Mouse (Mus musculus): ENCODE data around the gene Mcl1.
A peak's percentile ranks its signal among the peaks of the same experiment; 100 is the strongest.

GRCm38 (mm10) chr3:95658236-95658867 is at the start of gene Mcl1:
- TF ChIP-seq CTCF (conservative IDR thresholded peaks at IDR 0.05; ENCODE audit: insufficient read depth, insufficient read length, low read depth, low read length) (0 out of 2 replicates have a peak, but pooled peaks have one; percentile 3), POLR2A (IDR thresholded peaks at IDR 0.05; ENCODE audit: low read depth, low read length) (peak; percentile 99)
